Mouse (Mus musculus) A20 (cell line): Measurements from ENCODE around the gene Nacad.

ENCODE experiments used
- DNase-seq: peaks from one replicate; pipeline ENCODE4 v3.0.0-alpha.2; 2011; ENCODE audit warnings: low read depth, low spot score

Gene Nacad

DNA sequence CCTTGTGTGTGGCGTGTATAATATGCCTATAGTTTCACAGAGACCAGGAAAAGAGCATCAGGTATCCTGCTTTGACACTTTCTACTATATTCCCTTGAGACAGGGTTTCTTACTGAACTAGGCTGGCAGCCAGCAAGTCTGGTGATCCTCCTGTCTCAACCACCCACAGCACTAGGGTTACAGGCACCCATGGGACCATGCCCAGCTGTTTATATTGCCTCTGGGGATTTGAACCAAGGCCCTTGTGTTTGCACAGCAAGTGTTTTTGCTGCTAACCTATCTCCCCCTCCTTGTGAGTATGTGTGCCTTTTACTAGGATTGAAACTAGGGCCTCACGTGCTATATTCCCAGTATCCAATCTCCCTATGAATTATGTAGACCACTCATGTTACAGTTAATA, 24.3 kb downstream of the Nacad start:
- DNase-seq: peak; percentile 63

DNA sequence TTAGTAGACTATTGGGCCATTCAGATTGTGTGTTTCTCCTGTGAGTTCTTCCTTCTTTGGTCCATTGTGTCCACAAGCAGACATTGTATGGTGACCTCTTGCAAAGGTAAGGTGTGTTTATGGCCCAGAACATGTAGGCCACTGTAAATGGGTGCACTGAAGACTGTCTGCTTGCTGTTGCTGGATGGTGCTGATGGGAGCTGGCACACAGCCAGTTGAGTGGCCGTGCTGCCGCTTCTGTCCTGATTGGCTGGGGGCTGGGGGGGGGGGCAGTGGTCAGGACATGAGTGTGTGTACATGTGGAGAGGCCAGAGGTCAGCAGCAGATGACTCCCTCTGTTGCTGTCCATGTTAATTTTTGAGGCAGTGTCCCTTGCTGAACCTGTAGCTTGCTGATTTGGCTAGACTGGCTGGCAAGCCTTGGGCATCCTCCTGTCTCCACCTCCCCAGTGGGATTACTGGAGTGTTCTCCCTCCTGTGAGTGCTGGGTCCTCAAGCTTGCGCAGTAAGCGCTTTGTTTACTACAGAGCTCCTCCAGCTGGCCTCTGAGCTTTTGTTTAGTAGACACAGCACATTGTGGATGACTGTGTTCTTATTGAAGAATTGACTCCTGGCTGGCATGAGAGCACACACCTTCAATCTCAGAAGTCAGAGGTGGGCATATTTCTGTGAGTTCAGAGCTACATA, 25.6 kb downstream of the Nacad start:
- no peak for DNase-seq

DNA sequence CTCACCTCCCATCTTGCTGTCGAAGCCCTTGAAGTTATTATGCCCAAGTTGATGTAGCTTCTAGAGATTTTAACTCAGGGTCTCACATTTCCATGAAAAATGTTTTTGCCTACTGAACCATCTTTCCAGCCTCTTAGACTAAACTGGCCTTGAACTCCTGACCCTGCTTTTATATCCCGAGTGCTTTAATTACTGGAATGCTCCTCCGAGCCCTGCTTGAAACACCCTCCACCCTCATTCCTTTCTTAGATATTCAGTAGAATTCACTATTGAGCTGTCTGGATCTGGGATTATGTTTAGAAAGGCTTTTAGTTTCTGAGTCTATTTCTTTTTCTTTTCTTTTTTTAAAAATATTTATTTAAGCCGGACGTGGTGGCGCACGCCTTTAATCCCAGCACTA, 26.5 kb downstream of the Nacad start:
- no peak for DNase-seq

DNA sequence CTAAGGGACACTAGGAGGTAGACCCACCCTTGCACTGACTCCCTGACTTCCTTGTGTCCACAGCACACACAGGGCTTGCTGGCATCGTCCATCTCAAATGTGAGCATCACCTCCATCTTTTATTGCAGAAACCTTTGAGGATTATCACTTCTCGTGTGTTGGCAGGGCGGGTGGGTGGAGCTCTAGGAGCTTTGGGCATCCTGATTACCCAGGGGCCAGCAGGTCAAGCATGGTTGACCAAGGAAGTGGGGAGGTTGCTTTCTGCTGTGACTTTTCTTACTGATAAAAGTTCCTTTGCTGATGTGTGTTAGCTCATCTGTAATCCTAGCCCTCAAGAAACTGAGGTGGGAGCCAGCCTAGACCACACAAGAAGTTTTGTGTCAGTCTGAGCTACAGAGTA, 29.7 kb downstream of the Nacad start:
- DNase-seq: peak; percentile 37

GRCm38 (mm10) chr11:6569410-6569777, 36.5 kb downstream of the Nacad start:
- no peak for DNase-seq

DNA sequence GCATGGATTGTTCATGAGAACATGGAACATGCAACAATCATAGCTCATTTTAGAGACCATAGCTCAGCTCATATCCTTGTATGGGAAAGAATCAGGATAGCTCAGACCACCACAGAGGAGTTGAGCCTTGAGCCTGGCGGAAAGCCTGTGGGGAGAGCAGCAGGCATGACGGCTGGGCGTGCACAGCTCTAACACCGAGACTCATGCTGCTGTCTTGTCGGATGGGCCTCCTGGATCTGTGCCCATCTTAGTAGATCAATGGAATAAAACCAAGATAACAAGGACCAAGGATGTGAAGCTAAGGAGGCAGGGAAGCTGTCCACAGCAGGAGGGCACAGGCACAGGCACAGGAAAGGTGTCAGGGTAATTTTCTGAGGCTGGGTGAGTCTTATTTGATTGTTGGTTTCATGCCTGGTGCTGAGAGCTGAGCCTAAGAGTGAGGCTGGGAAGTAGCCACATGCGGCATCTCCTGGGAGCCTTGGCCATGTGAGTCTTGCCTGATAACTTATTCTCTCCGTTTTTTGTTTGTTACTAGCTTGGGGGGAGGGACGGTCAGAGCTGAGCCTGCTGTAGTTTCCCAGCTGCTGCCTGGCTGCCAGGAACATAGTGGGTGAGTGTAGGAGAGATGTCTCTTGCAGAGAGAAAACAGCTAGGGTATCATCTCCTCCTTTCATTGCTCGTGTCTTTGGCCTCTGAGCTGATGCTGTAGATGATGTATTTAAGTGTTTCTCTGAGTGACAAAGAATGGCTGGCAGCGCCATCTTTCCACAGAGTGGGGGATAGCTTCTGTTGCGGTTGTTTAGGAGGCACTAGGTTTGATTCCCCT, 37.1 kb downstream of the Nacad start:
- DNase-seq: no peak

DNA sequence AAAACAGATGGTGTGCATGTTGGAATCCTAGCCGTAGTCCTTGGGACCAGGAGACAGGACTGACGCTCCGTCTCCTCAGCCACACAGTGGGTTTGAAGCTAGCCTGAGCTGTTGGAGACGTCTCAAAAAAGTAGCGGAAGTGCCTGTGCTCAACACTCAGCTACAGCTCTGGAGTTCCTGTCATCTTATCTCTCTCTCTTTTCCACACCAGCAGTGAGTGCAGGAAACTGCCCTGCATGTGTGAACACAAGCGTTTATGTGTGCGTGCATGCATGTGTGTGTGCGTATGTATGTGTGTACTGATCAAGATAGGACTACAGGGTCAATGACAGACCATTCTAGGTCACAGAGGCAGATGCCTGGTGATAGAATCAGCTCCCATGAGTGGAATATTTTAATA, 37.9 kb downstream of the Nacad start:
- no peak for DNase-seq

GRCm38 (mm10) chr11:6566496-6566895, 39.4 kb downstream of the Nacad start:
- DNase-seq: no peak

DNA sequence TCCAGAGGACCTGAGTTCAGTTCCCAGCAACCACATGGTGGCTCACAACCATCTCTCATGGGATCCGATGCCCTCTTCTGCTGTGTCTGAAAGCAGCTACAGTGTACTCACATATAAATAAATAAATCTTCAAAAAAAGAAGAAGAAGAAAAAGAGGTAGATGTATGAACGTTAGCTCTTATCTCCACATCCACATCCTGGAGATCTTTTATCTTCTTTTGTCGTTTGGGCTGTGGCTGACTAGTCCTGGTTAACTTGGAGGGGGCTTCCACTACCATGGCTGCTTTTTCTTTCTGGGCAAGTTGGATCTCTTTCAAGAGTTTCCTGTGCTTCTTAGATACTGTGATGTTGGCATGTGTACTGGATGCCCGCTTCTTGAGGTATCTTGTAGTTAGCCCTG, 42.7 kb downstream of the Nacad start:
- DNase-seq: no peak

- no peak for DNase-seq
These were observed 43.5 kb downstream of the Nacad start for GRCm38 (mm10) chr11:6562359-6562758.

- no peak for DNase-seq
These were observed 44.4 kb downstream of the Nacad start for GRCm38 (mm10) chr11:6561474-6561873.

GRCm38 (mm10) chr11:6560655-6561360, 45.0 kb downstream of the Nacad start:
- DNase-seq: peak; percentile 63

DNA sequence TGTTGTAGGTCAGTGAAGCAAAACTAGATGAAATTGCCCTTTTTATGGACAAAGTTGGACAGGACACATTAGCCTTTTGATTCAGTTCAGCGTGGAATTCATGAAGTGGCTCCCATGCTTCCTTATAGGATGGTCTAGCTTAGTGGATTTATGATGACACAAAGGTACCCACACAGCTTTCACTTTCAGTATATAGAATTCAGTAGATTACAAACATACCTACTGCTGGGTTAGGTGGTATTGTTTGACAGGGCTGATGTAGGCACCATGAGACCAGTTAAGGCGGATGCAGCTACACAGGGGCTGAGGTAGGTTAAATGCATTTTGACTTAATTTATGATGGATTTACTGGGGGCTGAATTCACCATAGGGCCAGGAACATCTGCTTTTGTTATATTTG, 45.9 kb downstream of the Nacad start:
- DNase-seq: peak; percentile 39

DNA sequence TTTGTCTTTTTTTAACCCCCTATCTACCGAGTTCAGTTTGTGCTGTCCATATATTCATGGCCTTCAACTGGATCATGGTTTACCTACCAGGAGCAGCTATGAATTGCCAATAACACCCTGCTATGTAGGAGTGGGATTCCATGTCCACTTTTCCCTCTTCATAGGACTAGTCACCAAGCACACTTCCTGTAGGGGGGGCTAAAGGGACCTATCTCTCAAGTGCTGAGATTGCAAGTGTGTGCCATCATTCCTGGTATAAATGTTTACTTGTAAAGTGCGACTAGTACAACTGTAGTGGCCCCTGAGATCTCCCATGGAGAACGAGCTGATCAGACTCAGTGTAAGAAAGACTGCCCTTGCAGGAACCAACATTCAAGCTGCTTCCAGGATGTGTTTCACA, 47.6 kb downstream of the Nacad start:
- peak; percentile 50 for DNase-seq

- DNase-seq: no peak
These were observed 55.7 kb downstream of the Nacad start for GRCm38 (mm10) chr11:6550201-6550600.

GRCm38 (mm10) chr11:6549770-6550169, 56.1 kb downstream of the Nacad start:
- no peak for DNase-seq
